Mouse (Mus musculus) kidney, embryonic 16.5 days (tissue): ENCODE measurements around the gene 2510039O18Rik. TPM values are rescaled to one million over a fixed set of nuclear protein-coding genes. Genes with fewer than 3 reads are reported as not detected.
A peak's percentile ranks its signal among the peaks of the same experiment; 100 is the strongest.

Experiments used
- ATAC-seq: fragments of 200-750 bp; cut with Nextera tagmentation; 2 replicates; pipeline ENCODE4 v1.8.0; 2017; ENCODE audit warnings: moderate TSS enrichment; ENCODE audit not compliant: low FRiP score, low TSS enrichment
- H3K27ac ChIP-seq: fragments of 300-500 bp; sonication (generic); 2 replicates; pipeline ENCODE4 v1.5.1; 2014; ENCODE audit warnings: low read length
- H3K27me3 ChIP-seq: fragments of 300-500 bp; sonication (generic); 2 replicates; pipeline ENCODE4 v1.6.1; 2014; ENCODE audit warnings: low read length, control low read depth, mixed read lengths; ENCODE audit not compliant: insufficient read depth
- H3K36me3 ChIP-seq: fragments of 300-500 bp; sonication (generic); 2 replicates; pipeline ENCODE4 v1.6.1; 2014; ENCODE audit warnings: low read length, control low read depth, mixed read lengths; ENCODE audit not compliant: insufficient read depth
- H3K4me1 ChIP-seq: fragments of 300-500 bp; sonication (generic); 2 replicates; pipeline ENCODE4 v1.6.1; 2014; ENCODE audit warnings: low read length, control low read depth, mixed read lengths; ENCODE audit not compliant: insufficient read depth
- H3K4me2 ChIP-seq: fragments of 300-500 bp; sonication (generic); replicated peaks from 2 replicates; pipeline ENCODE4 v1.6.1; 2014; ENCODE audit warnings: low read depth, low read length
- H3K4me3 ChIP-seq: fragments of 300-500 bp; sonication (generic); 2 replicates; pipeline ENCODE4 v1.5.1; 2014; ENCODE audit warnings: mild to moderate bottlenecking, low read length
- H3K9ac ChIP-seq: fragments of 300-500 bp; sonication (generic); replicated peaks from 2 replicates; pipeline ENCODE4 v1.6.1; 2014; ENCODE audit warnings: low read length
- H3K9me3 ChIP-seq: fragments of 300-500 bp; sonication (generic); 2 replicates; pipeline ENCODE4 v1.6.1; 2016; ENCODE audit warnings: low read length, control low read depth
- WGBS: fragments of 180-500 bp; shearing (Covaris S2); extraction: QIAGEN DNeasy Blood & Tissue Kit; methylation state at CpG from one replicate; pipeline ENCODE4 v1.1.7; 2014; 5-methylcytosine and 5-hydroxymethylcytosine counted together
- polyA plus RNA-seq: library from polyadenylated mRNA; unstranded; fragments of >200 nt; fragmentation: Nextera tagmentation; extraction: Ambion mirVana; gene quantifications from 2 replicates; pipeline ENCODE4 v1.2.1, GENCODE M21; 2015

Gene 2510039O18Rik
- 10.4 and 13.9 TPM in 2 replicates for polyA plus RNA-seq

DNA sequence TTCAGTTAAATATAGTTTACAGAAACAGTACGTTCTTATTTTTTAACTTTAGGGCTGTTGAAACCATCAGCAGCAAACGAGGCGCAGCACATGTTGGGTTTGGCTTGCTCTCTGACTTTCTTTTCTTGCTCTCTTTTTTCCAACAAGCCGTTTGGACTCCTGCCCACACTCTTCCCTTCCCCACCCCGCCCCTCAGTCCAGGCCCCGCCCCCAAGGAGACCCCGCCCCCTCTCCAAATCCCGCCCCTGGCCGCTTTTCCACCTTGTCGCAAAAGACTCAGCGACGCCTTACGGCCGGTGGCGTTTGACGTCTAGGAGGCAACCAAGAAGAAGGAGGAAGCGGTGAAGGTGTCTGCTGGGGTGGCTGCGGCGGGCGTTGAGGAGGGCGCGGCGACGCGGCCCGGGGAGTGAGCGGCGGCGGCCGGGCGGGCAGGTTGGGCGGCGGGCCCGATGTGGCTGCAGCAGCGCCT is at the start of gene 2510039O18Rik:
Gene 2510039O18Rik (plus strand): TSS at position 320 of the 469 bp plus-strand sequence.
- Histone ChIP-seq H3K4me3 (peak within 1 kb of the TSS; percentile 90), H3K9me3 (no peaks in the 10 kb centered on the region), H3K4me2 (peak within 1 kb of the TSS; percentile 90), H3K9ac (peak within 1 kb of the TSS; percentile 89), H3K4me1 (peaks cover 46% of the 10 kb centered on the region), H3K27ac (peak within 1 kb of the TSS; percentile 91), H3K36me3 (peaks cover 22% of the 10 kb centered on the region), H3K27me3 (no peaks in the 10 kb centered on the region)
- WGBS = 1% methylated on average over 25 of the region's 35 CpGs
- peak; percentile 70 for ATAC-seq

DNA sequence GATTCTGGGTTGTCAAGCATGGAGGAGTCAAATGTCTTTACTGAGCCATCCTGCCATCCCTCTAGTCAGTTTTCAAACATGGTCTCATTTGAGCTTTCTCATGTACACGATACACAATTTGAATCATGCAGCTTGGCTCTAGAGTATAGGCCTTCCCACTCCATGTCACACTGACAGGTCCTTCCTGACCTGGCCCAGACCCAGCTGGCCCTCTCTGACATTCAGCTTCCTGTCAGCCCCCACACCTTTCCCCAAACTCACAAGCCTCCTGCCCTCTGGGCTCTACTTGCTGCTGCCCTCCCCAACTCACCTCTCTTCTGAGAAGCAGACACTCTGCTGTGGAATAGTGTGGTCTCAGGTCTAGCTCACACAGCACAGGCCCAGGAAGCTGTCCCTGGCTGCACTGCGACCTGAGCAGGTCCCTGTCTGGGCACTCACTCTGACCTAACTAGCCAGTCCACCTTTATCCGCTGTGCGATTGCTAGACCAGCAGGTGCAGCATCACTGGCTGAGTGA is 44.8 kb upstream of the 2510039O18Rik start:
- no peaks in the 10 kb centered on the region for H3K27me3 ChIP-seq
- 89% methylated on average over 4 of the region's 4 CpGs for WGBS
- no peak overlapping the region for H3K4me3 ChIP-seq
- no peak overlapping the region for H3K4me2 ChIP-seq
- H3K9ac ChIP-seq = no peak overlapping the region
- no peak for ATAC-seq
- H3K9me3 ChIP-seq = no peaks in the 10 kb centered on the region
- no peaks in the 10 kb centered on the region; the same call in 1 of the 2 replicates for H3K4me1 ChIP-seq
- peaks cover 62% of the 10 kb centered on the region for H3K36me3 ChIP-seq
- no peak overlapping the region for H3K27ac ChIP-seq

GRCm38 (mm10) chr4:147896411-147896810 is 44.3 kb upstream of the 2510039O18Rik start:
- Histone ChIP-seq H3K9ac (no peak overlapping the region), H3K27ac (no peak overlapping the region), H3K9me3 (no peaks in the 10 kb centered on the region), H3K4me2 (no peak overlapping the region), H3K36me3 (peaks cover 59% of the 10 kb centered on the region), H3K4me3 (no peak overlapping the region), H3K4me1 (no peaks in the 10 kb centered on the region; the same call in 1 of the 2 replicates), H3K27me3 (no peaks in the 10 kb centered on the region)
- WGBS = 68% methylated on average over 1 of the region's 1 CpGs
- ATAC-seq = no peak

GRCm38 (mm10) chr4:147897348-147897747 is 43.3 kb upstream of the 2510039O18Rik start:
- Histone ChIP-seq H3K9ac (no peak overlapping the region), H3K4me3 (no peak overlapping the region), H3K9me3 (no peaks in the 10 kb centered on the region), H3K27ac (no peak overlapping the region), H3K4me1 (no peaks in the 10 kb centered on the region; the same call in 1 of the 2 replicates), H3K36me3 (peaks cover 57% of the 10 kb centered on the region), H3K4me2 (no peak overlapping the region), H3K27me3 (no peaks in the 10 kb centered on the region)
- no peak for ATAC-seq
- WGBS = 80% methylated on average over 3 of the region's 3 CpGs

- 86% methylated on average over 7 of the region's 7 CpGs for WGBS
- peaks cover 41% of the 10 kb centered on the region for H3K36me3 ChIP-seq
- H3K9me3 ChIP-seq = no peaks in the 10 kb centered on the region
Observed at GRCm38 (mm10) chr4:147900452-147900851, 40.2 kb upstream of the 2510039O18Rik start.

DNA sequence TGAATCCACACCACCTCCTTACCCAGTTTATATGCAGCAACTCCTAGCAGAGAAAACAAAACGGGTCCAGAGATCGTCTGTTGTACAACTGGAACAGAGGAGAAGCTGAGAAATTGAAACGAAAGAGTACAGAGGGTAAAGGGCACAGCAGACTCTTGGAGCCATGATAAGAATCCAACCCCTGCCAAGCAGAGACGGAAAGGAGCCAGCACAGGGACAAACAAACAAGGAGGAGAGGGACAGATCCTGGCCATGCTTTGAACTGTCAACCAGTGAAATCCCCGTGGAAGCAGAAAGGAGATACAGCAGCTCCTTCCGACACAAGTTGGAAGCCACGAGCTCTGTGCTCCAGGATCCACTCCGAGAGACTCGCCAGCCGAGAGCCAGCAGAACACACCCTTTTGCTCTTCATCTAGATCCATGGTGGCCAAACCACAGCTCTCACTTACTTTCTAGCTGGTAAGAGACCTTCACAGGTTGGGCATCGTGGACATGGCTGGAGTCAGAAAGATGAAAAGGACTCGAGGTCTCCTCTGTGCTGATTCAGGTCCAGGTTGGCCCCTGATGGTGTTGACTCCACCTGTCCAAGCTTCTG is 37.7 kb upstream of the 2510039O18Rik start:
- no peak overlapping the region for H3K4me3 ChIP-seq
- no peaks in the 10 kb centered on the region for H3K27me3 ChIP-seq
- H3K4me1 ChIP-seq = peaks cover 11% of the 10 kb centered on the region
- no peak overlapping the region for H3K9ac ChIP-seq
- H3K9me3 ChIP-seq = no peaks in the 10 kb centered on the region
- WGBS = 88% methylated on average over 12 of the region's 12 CpGs
- no peak for ATAC-seq
- no peak overlapping the region for H3K27ac ChIP-seq
- no peak overlapping the region for H3K4me2 ChIP-seq
- peaks cover 16% of the 10 kb centered on the region for H3K36me3 ChIP-seq

More at GRCm38 (mm10) chr4:147900452-147900851, 40.2 kb upstream of the 2510039O18Rik start:
- H3K27me3 ChIP-seq = no peaks in the 10 kb centered on the region
- no peak for ATAC-seq
- peaks cover 11% of the 10 kb centered on the region for H3K4me1 ChIP-seq
- H3K27ac ChIP-seq = no peak overlapping the region
- no peak overlapping the region for H3K4me3 ChIP-seq
- H3K4me2 ChIP-seq = no peak overlapping the region
- H3K9ac ChIP-seq = no peak overlapping the region

DNA sequence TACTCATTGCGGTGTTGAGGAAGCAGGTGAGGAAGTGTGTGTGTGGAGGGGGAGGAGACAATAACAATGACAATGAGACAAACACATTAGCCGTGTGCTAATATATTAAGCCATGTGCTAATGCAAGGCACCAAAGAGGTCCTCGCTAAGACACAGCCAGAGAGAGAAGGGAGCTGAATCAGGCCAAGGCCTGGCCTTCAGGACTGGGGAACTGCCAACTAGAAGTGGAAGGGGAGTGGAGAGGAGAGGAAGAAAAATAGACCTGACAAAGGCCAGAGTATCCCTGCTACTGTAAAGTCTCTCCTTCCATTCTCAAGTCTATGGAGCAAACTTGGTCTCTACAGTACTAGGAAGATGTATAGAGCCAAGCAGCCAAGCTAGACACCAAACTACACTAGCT is 37.1 kb upstream of the 2510039O18Rik start:
- WGBS = 74% methylated on average over 3 of the region's 3 CpGs
- no peak overlapping the region for H3K27ac ChIP-seq
- ATAC-seq = no peak

GRCm38 (mm10) chr4:147904313-147905089 is 36.2 kb upstream of the 2510039O18Rik start, which contains the start of gene Mfn2:
Gene Mfn2, minus strand, starts transcription at chr4:147904704.
- peak within 1 kb of the TSS; percentile 81 for H3K27ac ChIP-seq
- peaks cover 12% of the 10 kb centered on the region for H3K36me3 ChIP-seq
- H3K4me1 ChIP-seq = peaks cover 11% of the 10 kb centered on the region
- peak within 1 kb of the TSS; percentile 92 for H3K4me3 ChIP-seq
- H3K9me3 ChIP-seq = no peaks in the 10 kb centered on the region
- peak; percentile 96 for ATAC-seq
- no peaks in the 10 kb centered on the region for H3K27me3 ChIP-seq
- H3K9ac ChIP-seq = peak within 1 kb of the TSS; percentile 92
- under 1% methylated on average over 59 of the region's 59 CpGs for WGBS
- peak within 1 kb of the TSS; percentile 77 for H3K4me2 ChIP-seq

More for the DNA sequence above, 37.1 kb upstream of the 2510039O18Rik start:
- Histone ChIP-seq H3K4me1 (peaks cover 11% of the 10 kb centered on the region), H3K4me2 (peak overlapping the region; percentile 77), H3K27me3 (no peaks in the 10 kb centered on the region), H3K4me3 (peak overlapping the region; percentile 92), H3K9ac (peak overlapping the region; percentile 92), H3K9me3 (no peaks in the 10 kb centered on the region), H3K36me3 (peaks cover 12% of the 10 kb centered on the region)

DNA sequence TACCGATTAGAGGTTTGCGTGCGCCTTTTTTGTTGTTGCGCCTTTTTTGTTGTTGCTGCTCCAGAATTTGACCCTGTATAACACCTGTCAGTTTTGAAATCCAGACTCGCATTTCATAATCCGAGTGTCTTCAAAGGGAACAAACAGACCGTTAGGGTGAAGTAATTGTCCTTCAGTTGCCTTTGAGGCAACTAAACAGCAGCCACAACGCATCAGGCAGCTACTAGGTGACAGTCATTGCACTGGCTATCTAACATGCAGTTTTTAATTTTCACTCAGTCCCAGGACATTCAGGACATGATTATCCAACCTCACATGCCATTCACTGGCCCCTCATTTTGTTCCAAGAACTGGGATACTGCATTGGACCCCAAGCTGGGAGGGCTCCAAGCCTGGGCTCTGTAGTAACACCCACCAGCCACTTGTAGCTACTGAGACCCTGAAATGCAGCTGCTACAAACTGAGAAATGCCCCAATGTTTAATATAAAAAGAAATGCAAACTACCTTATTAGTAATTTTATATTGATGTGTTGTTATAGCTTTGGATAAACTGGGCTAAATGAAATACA is 35.5 kb upstream of the 2510039O18Rik start:
- Histone ChIP-seq H3K36me3 (peaks cover 9% of the 10 kb centered on the region), H3K9me3 (no peaks in the 10 kb centered on the region), H3K9ac (peak overlapping the region; percentile 92), H3K4me1 (peaks cover 11% of the 10 kb centered on the region), H3K4me3 (peak overlapping the region; percentile 92), H3K27me3 (no peaks in the 10 kb centered on the region), H3K27ac (no peak overlapping the region), H3K4me2 (peak overlapping the region; percentile 59)
- ATAC-seq = peak; percentile 46
- under 1% methylated on average over 8 of the region's 8 CpGs for WGBS
